Mouse (Mus musculus): Measurements from ENCODE around the gene Dph1.

- no peak for TF ChIP-seq POLR2A (IDR thresholded peaks at IDR 0.05; ENCODE audit: insufficient read depth, low read depth, low read length)
- no peak for TF ChIP-seq CTCF (IDR thresholded peaks at IDR 0.05; ENCODE audit: insufficient read depth, low read depth, low read length)
These were observed 1.2 kb downstream of the Dph1 start for GRCm38 (mm10) chr11:75189713-75190370.

Measured in olfactory bulb, adult 2 months (tissue).